Mouse (Mus musculus) cortical plate, adult 2 months (tissue): ENCODE results near the gene Fscn3.

Experiments
- CTCF ChIP-seq: fragments of 200-500 bp; IDR thresholded peaks from 2 replicates; pipeline ENCODE4 v1.5.1; 2011; ENCODE audit warnings: mild to moderate bottlenecking, control low read depth, low read length; ENCODE audit not compliant: insufficient read depth; ENCODE audit errors: extremely low read depth
- POLR2A ChIP-seq: fragments of 200-500 bp; IDR thresholded peaks from 2 replicates; pipeline ENCODE4 v1.6.1; 2011; ENCODE audit warnings: mild to moderate bottlenecking, low read length, control low read depth; ENCODE audit not compliant: insufficient read depth; ENCODE audit errors: extremely low read depth

DNA sequence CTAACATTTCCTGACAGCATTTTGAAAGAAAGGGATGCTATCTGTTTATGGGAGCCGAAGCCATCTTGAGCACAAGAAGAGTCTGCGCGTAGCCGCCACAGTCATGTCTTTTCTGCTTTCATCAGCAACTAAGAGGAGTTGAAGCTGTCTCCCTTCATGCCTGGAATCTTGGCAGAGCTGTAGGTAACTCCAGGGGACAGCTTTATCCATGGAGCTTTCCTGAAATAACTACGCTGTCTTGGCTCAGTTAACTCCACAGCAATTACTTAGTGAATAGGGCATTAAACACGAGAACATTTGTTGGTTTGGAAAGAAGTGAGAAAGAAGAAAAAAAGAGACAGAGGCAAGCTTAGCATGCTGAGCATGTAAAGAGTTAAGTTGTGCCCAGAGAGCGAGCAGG, 20.3 kb downstream of the Fscn3 start:
- TF ChIP-seq POLR2A (no peak), CTCF (no peak)
